Mouse (Mus musculus) erythroid progenitor cell, adult 5-6 weeks (primary cell): ENCODE results near the gene Myo15. TPM values are rescaled to one million over a fixed set of nuclear protein-coding genes. Genes with fewer than 3 reads are reported as not detected.

Experiments
- ATAC-seq: replicated peaks from 2 replicates; pipeline ENCODE4 v1.8.0; 2016; ENCODE audit warnings: moderate number of reproducible peaks, mild to moderate bottlenecking, moderate TSS enrichment, inconsistent platforms; ENCODE audit not compliant: poor library complexity, low FRiP score, severe bottlenecking
- total RNA-seq, 2 experiments: library from RNA; stranded (forward) in 1 of 2; stranded (reverse) in 1 of 2; fragments of 150-400 nt in 1 of 2; fragments of 186-747, 209-891 nt in 1 of 2; gene quantifications; 2 replicates each; pipeline versions ENCODE4 v1.2.3 to v1.2.4; 2015 to 2017; ENCODE audit warnings: low replicate concordance in 2 of 2

Gene Myo15
- total RNA-seq, 2 experiments from 2014 or later: 2.1 to 3.9 TPM

GRCm38 (mm10) chr11:60492726-60493125 is 23.6 kb downstream of the Myo15 start:
- ATAC-seq: no peak

- no peak for ATAC-seq
These were observed 26.6 kb downstream of the Myo15 start for GRCm38 (mm10) chr11:60495692-60496091.

GRCm38 (mm10) chr11:60507281-60507680 is 38.1 kb downstream of the Myo15 start:
- no peak for ATAC-seq

GRCm38 (mm10) chr11:60508950-60509349 is 39.8 kb downstream of the Myo15 start:
- ATAC-seq: peak; percentile 69

- peak; percentile 67 for ATAC-seq
These were observed 40.4 kb downstream of the Myo15 start for GRCm38 (mm10) chr11:60509500-60509899.

GRCm38 (mm10) chr11:60511893-60512292 is 42.8 kb downstream of the Myo15 start:
- ATAC-seq: no peak

- no peak for ATAC-seq
These were observed 43.4 kb downstream of the Myo15 start for GRCm38 (mm10) chr11:60512520-60512919.

- no peak for ATAC-seq
These were observed 45.8 kb downstream of the Myo15 start for GRCm38 (mm10) chr11:60514941-60515340.

- ATAC-seq: no peak
These were observed 49.2 kb downstream of the Myo15 start for GRCm38 (mm10) chr11:60518305-60518704.

GRCm38 (mm10) chr11:60522027-60522426 is 52.9 kb downstream of the Myo15 start:
- ATAC-seq: no peak

GRCm38 (mm10) chr11:60522661-60523365 is 53.7 kb downstream of the Myo15 start:
- no peak for ATAC-seq

- ATAC-seq: no peak
These were observed 57.3 kb downstream of the Myo15 start for GRCm38 (mm10) chr11:60526461-60526860.

GRCm38 (mm10) chr11:60535676-60536075 is 66.5 kb downstream of the Myo15 start:
- ATAC-seq: no peak

GRCm38 (mm10) chr11:60536180-60536858 is 67.2 kb downstream of the Myo15 start, which contains the start of gene Alkbh5:
Gene Alkbh5 (plus strand): TSS chr11:60536381.
- 0 out of 2 replicates have a peak, but pooled peaks have one; percentile 17 for ATAC-seq

- ATAC-seq: peak; percentile 71
These were observed 67.8 kb downstream of the Myo15 start for GRCm38 (mm10) chr11:60536859-60537467.

GRCm38 (mm10) chr11:60537468-60538347 is 68.6 kb downstream of the Myo15 start:
- peak; percentile 75 for ATAC-seq

GRCm38 (mm10) chr11:60538371-60539281 is 69.5 kb downstream of the Myo15 start:
- ATAC-seq: peak; percentile 52

- no peak for ATAC-seq
These were observed 70.4 kb downstream of the Myo15 start for GRCm38 (mm10) chr11:60539540-60539939.
